Mouse (Mus musculus) liver, embryonic 14.5 days (tissue): ENCODE measurements around the gene Rhbdd2. TPM values are rescaled to one million over a fixed set of nuclear protein-coding genes. Genes with fewer than 3 reads are reported as not detected.
A peak's percentile ranks its signal among the peaks of the same experiment; 100 is the strongest.
"Not testable (repeated sequence)": the region's sequence is repeated elsewhere in the genome, so short reads cannot be mapped to it uniquely, and the experiment has no call there.

Experiments used
- ATAC-seq: fragments of 200-750 bp; cut with Nextera tagmentation; 2 replicates; pipeline ENCODE4 v1.8.0; 2017; ENCODE audit warnings: moderate number of reproducible peaks, mild to moderate bottlenecking, moderate library complexity; ENCODE audit not compliant: insufficient read depth
- DNase-seq, 3 experiments: peaks; one replicate each; pipeline ENCODE4 v3.0.0-alpha.2; 2012 to 2013; ENCODE audit warnings: low read depth in 3 of 3, low spot score in 3 of 3
- H3K27ac ChIP-seq: fragments of 300-500 bp; sonication (generic); 2 replicates; pipeline ENCODE4 v1.5.1; 2014; ENCODE audit warnings: moderate library complexity, mild to moderate bottlenecking, control low read depth, inconsistent platforms
- H3K27me3 ChIP-seq: fragments of 300-500 bp; sonication (generic); 2 replicates; pipeline ENCODE4 v1.6.1; 2014; ENCODE audit warnings: mild to moderate bottlenecking, low read length, moderate library complexity; ENCODE audit not compliant: control insufficient read depth, insufficient read depth
- H3K36me3 ChIP-seq: fragments of 300-500 bp; sonication (generic); replicated peaks from 2 replicates; pipeline ENCODE4 v1.6.1; 2014; ENCODE audit warnings: low read depth; ENCODE audit not compliant: control insufficient read depth, insufficient read depth
- H3K4me1 ChIP-seq, 2 experiments: fragments of 200-500 bp in 1 of 2; fragments of 300-500 bp in 1 of 2; sonication (generic) in 1 of 2; replicated peaks; 2 replicates each; pipeline ENCODE4 v1.6.1; 2012 to 2014; ENCODE audit warnings: antibody characterized with exemption in 1 of 2, inconsistent platforms in 1 of 2, low read length in 1 of 2; ENCODE audit not compliant: control insufficient read depth in 2 of 2, insufficient read depth in 2 of 2
- H3K4me2 ChIP-seq: fragments of 300-500 bp; sonication (generic); 2 replicates; pipeline ENCODE4 v1.6.1; 2014; ENCODE audit warnings: low read depth, mild to moderate bottlenecking, control low read depth, moderate library complexity
- H3K4me3 ChIP-seq, 2 experiments: fragments of 200-500 bp in 1 of 2; fragments of 300-500 bp in 1 of 2; sonication (generic) in 1 of 2; 2 replicates each; pipeline ENCODE4 v1.5.1; 2012 to 2014; ENCODE audit warnings: low read depth in 2 of 2, low read length in 2 of 2, mild to moderate bottlenecking in 2 of 2, control low read depth in 1 of 2, inconsistent platforms in 1 of 2, moderate library complexity in 1 of 2; ENCODE audit not compliant: insufficient read depth in 1 of 2
- H3K9ac ChIP-seq: fragments of 300-500 bp; sonication (generic); replicated peaks from 2 replicates; pipeline ENCODE4 v1.6.1; 2014; ENCODE audit warnings: mild to moderate bottlenecking, control low read depth, moderate library complexity
- H3K9me3 ChIP-seq: fragments of 300-500 bp; sonication (generic); 2 replicates; pipeline ENCODE4 v1.6.1; 2016; ENCODE audit warnings: low read length, mixed read lengths; ENCODE audit not compliant: control insufficient read depth
- CTCF ChIP-seq: IDR thresholded peaks from 2 replicates; pipeline ENCODE4 v1.5.1; 2016; ENCODE audit warnings: antibody characterized with exemption, low read depth, control low read depth
- EP300 ChIP-seq: IDR thresholded peaks from 2 replicates; pipeline ENCODE4 v1.6.1; 2016; ENCODE audit warnings: antibody characterized with exemption, low read depth
- WGBS: fragments of 180-500 bp; shearing (Covaris S2); extraction: QIAGEN DNeasy Blood & Tissue Kit; methylation state at CpG from one replicate; pipeline ENCODE4 v1.1.7; 2014; ENCODE audit not compliant: insufficient replicate concordance; 5-methylcytosine and 5-hydroxymethylcytosine counted together
- polyA plus RNA-seq, 2 experiments: library from polyadenylated mRNA; depleted of rRNA in 1 of 2; stranded (reverse) in 1 of 2; unstranded in 1 of 2; fragments of >200 nt; fragmentation: Nextera tagmentation in 1 of 2; extraction: Ambion mirVana in 1 of 2; gene quantifications; 2 replicates each; pipeline versions ENCODE4 v1.2.1 to v1.2.3; 2012 to 2014

Gene Rhbdd2
- polyA plus RNA-seq (2012; rRNA removed): 4.1 and 4.6 TPM in 2 replicates
- polyA plus RNA-seq (2014; fragmentation: Nextera tagmentation; extraction: Ambion mirVana): 7.8 and 8.3 TPM in 2 replicates

DNA sequence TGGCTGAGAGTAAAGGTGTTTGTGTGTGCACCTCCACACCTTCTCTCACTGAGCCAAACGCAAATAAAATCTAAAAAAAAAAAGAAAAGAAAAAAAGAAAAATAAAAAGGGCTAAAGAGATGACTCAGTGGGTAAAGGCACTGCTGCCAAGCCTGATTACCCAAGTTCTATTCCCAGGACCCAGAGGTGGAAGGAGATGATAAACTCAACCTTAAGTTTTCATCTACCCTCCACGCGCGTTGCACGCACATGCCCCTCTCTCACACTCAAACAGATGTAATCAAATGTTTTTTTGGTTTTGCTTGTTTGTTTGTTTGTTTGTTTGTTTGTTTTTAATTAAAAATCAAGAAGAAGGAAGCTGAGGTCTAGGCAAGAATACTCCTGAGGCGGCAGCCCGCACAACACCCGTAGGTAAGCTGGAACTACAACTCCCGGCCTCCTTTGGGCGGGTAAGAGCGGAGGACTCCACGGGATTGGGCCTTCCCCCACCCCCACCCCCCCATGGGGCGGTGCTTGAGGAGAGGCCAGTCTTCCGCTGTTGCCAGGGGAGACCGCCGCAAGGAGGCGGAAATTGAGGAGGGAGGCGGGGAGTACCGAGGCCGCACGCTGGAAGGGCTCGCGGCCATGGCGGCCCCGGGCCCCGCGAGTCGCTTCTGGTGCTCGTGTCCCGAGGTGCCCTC is at the start of gene Rhbdd2:
TSS of gene Rhbdd2 (plus strand) at position 502 of the 680 bp plus-strand sequence.
- 7% methylated on average over 30 of the region's 30 CpGs for WGBS
- Histone ChIP-seq H3K9me3 (no peaks in the 10 kb centered on the region), H3K4me2 (peak within 1 kb of the TSS; percentile 75), H3K9ac (peak within 1 kb of the TSS; percentile 70), H3K27me3 (no peaks in the 10 kb centered on the region), H3K4me3 (peak within 1 kb of the TSS; percentile 77 to 86), H3K27ac (no peak within 1 kb of the TSS), H3K4me1 (peaks cover 0 to 9% of the 10 kb centered on the region in 2 experiments; a peak in 3 of 4 replicates), H3K36me3 (no peaks in the 10 kb centered on the region)
- peak; percentile 94 to 97 (median 95) for DNase-seq
- peak; percentile 74 for TF ChIP-seq CTCF
- TF ChIP-seq EP300: no peak
- ATAC-seq: peak; percentile 99

- DNase-seq: no peak
- Histone ChIP-seq H3K4me1 (no peaks in the 10 kb centered on the region), H3K27me3 (no peaks in the 10 kb centered on the region), H3K9me3 (no peaks in the 10 kb centered on the region), H3K4me3 (no peak overlapping the region), H3K9ac (no peak overlapping the region), H3K4me2 (no peak overlapping the region), H3K27ac (no peak overlapping the region), H3K36me3 (no peaks in the 10 kb centered on the region)
- ATAC-seq: no peak
- no peak for TF ChIP-seq EP300
- no peak for TF ChIP-seq CTCF
- 62% methylated on average over 8 of the region's 8 CpGs for WGBS
Observed at GRCm38 (mm10) chr5:135585691-135586090, 46.7 kb upstream of the Rhbdd2 start.

GRCm38 (mm10) chr5:135587764-135588163 is 44.7 kb upstream of the Rhbdd2 start:
- Histone ChIP-seq H3K27ac (no peak overlapping the region), H3K4me2 (no peak overlapping the region), H3K9ac (no peak overlapping the region), H3K4me3 (no peak overlapping the region), H3K27me3 (no peaks in the 10 kb centered on the region), H3K36me3 (no peaks in the 10 kb centered on the region), H3K9me3 (no peaks in the 10 kb centered on the region), H3K4me1 (no peaks in the 10 kb centered on the region)
- 69% methylated on average over 4 of the region's 4 CpGs for WGBS
- TF ChIP-seq CTCF: no peak
- TF ChIP-seq EP300: no peak
- no peak for ATAC-seq
- DNase-seq: no peak

DNA sequence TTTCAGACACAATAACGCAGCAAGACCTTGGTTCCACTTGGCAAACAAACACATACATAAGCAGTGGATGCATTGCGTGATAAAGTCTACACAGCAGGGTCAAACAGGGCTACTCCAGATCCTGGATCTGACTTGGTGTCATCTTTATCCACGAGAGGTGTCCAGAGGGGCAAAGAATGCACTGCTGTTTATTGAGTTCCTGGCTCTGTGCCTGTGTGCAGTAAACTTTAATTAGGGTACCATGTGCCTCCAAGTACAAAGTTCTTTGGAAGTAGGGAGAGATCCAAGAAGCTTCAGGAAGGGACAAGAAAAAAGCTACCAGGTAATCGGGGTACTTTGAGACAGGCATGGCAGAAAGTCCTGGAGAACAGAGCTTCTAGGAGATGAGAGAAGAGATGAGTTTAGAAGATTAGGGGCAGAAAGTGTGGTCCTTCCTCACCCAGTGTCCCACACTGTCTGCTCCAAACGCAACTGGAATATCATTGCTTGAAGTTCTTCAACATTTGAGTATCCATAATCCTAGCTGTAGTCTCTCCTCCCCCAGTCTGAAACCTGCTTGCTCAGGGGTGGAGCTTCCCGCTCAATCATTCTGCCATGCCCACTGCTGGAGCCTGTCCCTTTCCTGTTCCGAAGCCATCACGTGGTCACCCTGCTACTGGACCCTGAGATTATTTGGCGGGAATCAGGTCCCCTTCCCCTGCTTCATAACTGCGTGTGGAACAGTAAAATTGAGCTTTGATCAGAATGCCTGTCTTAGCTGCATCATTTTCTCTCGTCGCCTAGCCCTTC is 42.2 kb upstream of the Rhbdd2 start:
- H3K36me3 ChIP-seq: no peaks in the 10 kb centered on the region
- DNase-seq: no peak
- WGBS: 54% methylated on average over 12 of the region's 12 CpGs

DNA sequence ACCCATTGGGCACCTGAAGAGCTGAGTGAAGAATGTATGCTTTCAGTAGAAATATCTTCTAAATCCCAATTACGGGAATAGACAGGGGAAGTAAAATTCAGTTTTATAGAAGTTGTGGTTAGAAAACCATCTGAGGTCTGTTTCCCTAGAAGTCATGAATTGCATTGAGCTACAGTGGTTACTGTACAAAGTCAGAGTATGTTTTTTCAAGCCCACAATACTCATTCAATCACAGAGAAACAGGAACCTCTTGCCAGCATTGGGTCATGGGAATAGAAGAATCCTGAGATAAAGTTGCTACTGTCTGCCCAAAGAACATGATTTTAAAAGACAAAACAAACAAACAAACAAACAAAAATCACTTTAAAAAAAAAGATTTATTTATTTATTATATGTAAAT is 27.8 kb upstream of the Rhbdd2 start:
- ATAC-seq, H3K27me3 ChIP-seq, H3K4me1 ChIP-seq, H3K36me3 ChIP-seq, H3K9ac ChIP-seq, DNase-seq, H3K4me2 ChIP-seq, H3K4me3 ChIP-seq, H3K9me3 ChIP-seq, H3K27ac ChIP-seq: not testable (repeated sequence)
- no CpG with 5 or more reads among the region's 1 CpGs for WGBS

More for the DNA sequence above, 42.2 kb upstream of the Rhbdd2 start:
- no peak for ATAC-seq
- H3K4me1 ChIP-seq: no peaks in the 10 kb centered on the region
- H3K4me2 ChIP-seq: no peak overlapping the region
- H3K9me3 ChIP-seq: no peaks in the 10 kb centered on the region
- H3K4me3 ChIP-seq: no peak overlapping the region
- no peak for TF ChIP-seq EP300
- no peak overlapping the region for H3K27ac ChIP-seq
- no peaks in the 10 kb centered on the region for H3K27me3 ChIP-seq
- no peak overlapping the region for H3K9ac ChIP-seq

GRCm38 (mm10) chr5:135606717-135607116 is 25.7 kb upstream of the Rhbdd2 start:
- no CpG with 5 or more reads among the region's 1 CpGs for WGBS
- not testable (repeated sequence) for H3K27me3 ChIP-seq, H3K36me3 ChIP-seq, DNase-seq, H3K4me2 ChIP-seq, H3K9me3 ChIP-seq, H3K9ac ChIP-seq, H3K4me1 ChIP-seq, H3K27ac ChIP-seq, H3K4me3 ChIP-seq, ATAC-seq
